Mouse (Mus musculus): ENCODE measurements around the gene Tspan14. TPM values are rescaled to one million over a fixed set of nuclear protein-coding genes. Genes with fewer than 3 reads are reported as not detected.

Tspan14 gene
- polyA plus RNA-seq, 1 experiment from 2014 or later: 82.6 TPM

GRCm38 (mm10) chr14:40927041-40927440, 39.6 kb downstream of the Tspan14 start:
- Histone ChIP-seq H3K4me1 (peaks cover 28% of the 10 kb centered on the region), H3K36me3 (replicated peaks) (peaks cover 6% of the 10 kb centered on the region; the same call in 1 of the 2 replicates), H3K4me2 (no peak overlapping the region), H3K9me3 (no peaks in the 10 kb centered on the region), H3K9ac (no peak overlapping the region), H3K4me3 (replicated peaks) (no peak overlapping the region), H3K27ac (no peak overlapping the region), H3K27me3 (no peaks in the 10 kb centered on the region)
- 97% methylated on average over 2 of the region's 2 CpGs for WGBS
- no peak for ATAC-seq (ENCODE audit: low FRiP score)

- 83% methylated on average over 10 of the region's 10 CpGs for WGBS
- no peak for ATAC-seq (ENCODE audit: low FRiP score)
- Histone ChIP-seq H3K27ac (no peak overlapping the region), H3K4me3 (replicated peaks) (no peak overlapping the region), H3K27me3 (no peaks in the 10 kb centered on the region), H3K36me3 (replicated peaks) (peaks cover 6% of the 10 kb centered on the region; the same call in 1 of the 2 replicates), H3K9ac (no peak overlapping the region), H3K4me2 (no peak overlapping the region), H3K9me3 (no peaks in the 10 kb centered on the region), H3K4me1 (peaks cover 12% of the 10 kb centered on the region; the same call in 1 of the 2 replicates)
Observed at GRCm38 (mm10) chr14:40924378-40925113, 42.1 kb downstream of the Tspan14 start.

- ATAC-seq (ENCODE audit: low FRiP score): no peak
- Histone ChIP-seq H3K36me3 (replicated peaks) (peaks cover 6% of the 10 kb centered on the region; the same call in 1 of the 2 replicates), H3K27me3 (no peaks in the 10 kb centered on the region), H3K9me3 (no peaks in the 10 kb centered on the region), H3K4me3 (replicated peaks) (no peak overlapping the region), H3K4me2 (no peak overlapping the region), H3K4me1 (peaks cover 3% of the 10 kb centered on the region; the same call in 1 of the 2 replicates), H3K9ac (no peak overlapping the region), H3K27ac (no peak overlapping the region)
- 95% methylated on average over 1 of the region's 1 CpGs for WGBS
Observed at GRCm38 (mm10) chr14:40921241-40921640, 45.4 kb downstream of the Tspan14 start.

- Histone ChIP-seq H3K4me1 (peaks cover 2% of the 10 kb centered on the region; the same call in 1 of the 2 replicates), H3K36me3 (replicated peaks) (peaks cover 20% of the 10 kb centered on the region), H3K9me3 (no peaks in the 10 kb centered on the region), H3K27ac (no peak overlapping the region), H3K4me2 (no peak overlapping the region), H3K4me3 (replicated peaks) (no peak overlapping the region), H3K9ac (no peak overlapping the region), H3K27me3 (no peaks in the 10 kb centered on the region)
- WGBS: 85% methylated on average over 7 of the region's 7 CpGs
- no peak for ATAC-seq (ENCODE audit: low FRiP score)
Observed at GRCm38 (mm10) chr14:40919521-40919920, 47.1 kb downstream of the Tspan14 start.

- H3K9me3 ChIP-seq: no peaks in the 10 kb centered on the region
- no peaks in the 10 kb centered on the region for H3K27me3 ChIP-seq
- H3K27ac ChIP-seq: 0 out of 2 replicates have a peak overlapping the region, but pooled peaks have one; percentile 21
- 79% methylated on average over 6 of the region's 7 CpGs for WGBS
- ATAC-seq (ENCODE audit: low FRiP score): no peak
- no peaks in the 10 kb centered on the region for H3K4me1 ChIP-seq
- H3K4me2 ChIP-seq: no peak overlapping the region
- no peak overlapping the region for H3K4me3 ChIP-seq (replicated peaks)
- H3K9ac ChIP-seq: no peak overlapping the region
- peaks cover 30% of the 10 kb centered on the region for H3K36me3 ChIP-seq (replicated peaks)
Observed at GRCm38 (mm10) chr14:40918477-40918876, 48.1 kb downstream of the Tspan14 start.

GRCm38 (mm10) chr14:40917632-40918031, 49.0 kb downstream of the Tspan14 start:
- 0 out of 2 replicates have a peak overlapping the region, but pooled peaks have one; percentile 21 for H3K27ac ChIP-seq
- peaks cover 34% of the 10 kb centered on the region for H3K36me3 ChIP-seq (replicated peaks)
- no peak overlapping the region for H3K4me2 ChIP-seq
- 0% methylated on average over 1 of the region's 1 CpGs for WGBS
- no peaks in the 10 kb centered on the region for H3K27me3 ChIP-seq
- H3K9ac ChIP-seq: no peak overlapping the region
- no peaks in the 10 kb centered on the region for H3K9me3 ChIP-seq
- ATAC-seq (ENCODE audit: low FRiP score): peak; percentile 60
- no peaks in the 10 kb centered on the region for H3K4me1 ChIP-seq
- H3K4me3 ChIP-seq (replicated peaks): no peak overlapping the region

GRCm38 (mm10) chr14:40916667-40917066, 49.9 kb downstream of the Tspan14 start:
- Histone ChIP-seq H3K27me3 (no peaks in the 10 kb centered on the region), H3K4me2 (no peak overlapping the region), H3K36me3 (replicated peaks) (peaks cover 36% of the 10 kb centered on the region), H3K4me3 (replicated peaks) (no peak overlapping the region), H3K4me1 (no peaks in the 10 kb centered on the region), H3K9me3 (no peaks in the 10 kb centered on the region), H3K27ac (no peak overlapping the region), H3K9ac (no peak overlapping the region)
- no peak for ATAC-seq (ENCODE audit: low FRiP score)
- WGBS: 91% methylated on average over 15 of the region's 15 CpGs

- Histone ChIP-seq H3K36me3 (replicated peaks) (peaks cover 44% of the 10 kb centered on the region), H3K27me3 (no peaks in the 10 kb centered on the region), H3K4me2 (no peak overlapping the region), H3K27ac (no peak overlapping the region), H3K9me3 (no peaks in the 10 kb centered on the region), H3K4me3 (replicated peaks) (no peak overlapping the region), H3K9ac (no peak overlapping the region), H3K4me1 (no peaks in the 10 kb centered on the region)
- ATAC-seq (ENCODE audit: low FRiP score): no peak
- WGBS: 91% methylated on average over 8 of the region's 8 CpGs
Observed at GRCm38 (mm10) chr14:40915838-40916237, 50.8 kb downstream of the Tspan14 start.

- H3K9ac ChIP-seq: no peak overlapping the region
- ATAC-seq (ENCODE audit: low FRiP score): no peak
- WGBS: 84% methylated on average over 3 of the region's 3 CpGs
- no peaks in the 10 kb centered on the region for H3K4me1 ChIP-seq
- no peaks in the 10 kb centered on the region for H3K9me3 ChIP-seq
- peaks cover 55% of the 10 kb centered on the region for H3K36me3 ChIP-seq (replicated peaks)
- H3K27me3 ChIP-seq: no peaks in the 10 kb centered on the region
- H3K27ac ChIP-seq: no peak overlapping the region
- no peak overlapping the region for H3K4me3 ChIP-seq (replicated peaks)
- H3K4me2 ChIP-seq: no peak overlapping the region
Observed at GRCm38 (mm10) chr14:40914701-40915100, 51.9 kb downstream of the Tspan14 start.

- H3K27ac ChIP-seq: no peak overlapping the region
- no peaks in the 10 kb centered on the region for H3K4me1 ChIP-seq
- no peaks in the 10 kb centered on the region for H3K9me3 ChIP-seq
- peaks cover 65% of the 10 kb centered on the region for H3K36me3 ChIP-seq (replicated peaks)
- no peak for ATAC-seq (ENCODE audit: low FRiP score)
- no peak overlapping the region for H3K4me2 ChIP-seq
- 45% methylated on average over 6 of the region's 6 CpGs for WGBS
- H3K4me3 ChIP-seq (replicated peaks): no peak overlapping the region
- no peak overlapping the region for H3K9ac ChIP-seq
- H3K27me3 ChIP-seq: no peaks in the 10 kb centered on the region
Observed at GRCm38 (mm10) chr14:40913709-40914108, 52.9 kb downstream of the Tspan14 start.

- H3K9ac ChIP-seq: no peak overlapping the region
- H3K4me2 ChIP-seq: no peak overlapping the region
- peaks cover 87% of the 10 kb centered on the region for H3K36me3 ChIP-seq (replicated peaks)
- no peaks in the 10 kb centered on the region for H3K4me1 ChIP-seq
- no peaks in the 10 kb centered on the region for H3K9me3 ChIP-seq
- no peak overlapping the region for H3K4me3 ChIP-seq (replicated peaks)
- H3K27me3 ChIP-seq: no peaks in the 10 kb centered on the region
- ATAC-seq (ENCODE audit: low FRiP score): no peak
- no peak overlapping the region for H3K27ac ChIP-seq
Observed at GRCm38 (mm10) chr14:40911529-40911928, 55.1 kb downstream of the Tspan14 start.

- ATAC-seq (ENCODE audit: low FRiP score): no peak
- no peak overlapping the region for H3K4me3 ChIP-seq (replicated peaks)
- no peaks in the 10 kb centered on the region for H3K27me3 ChIP-seq
- no peaks in the 10 kb centered on the region for H3K9me3 ChIP-seq
- H3K27ac ChIP-seq: no peak overlapping the region
- H3K9ac ChIP-seq: no peak overlapping the region
- no peak overlapping the region for H3K4me2 ChIP-seq
- H3K36me3 ChIP-seq (replicated peaks): peaks cover 76% of the 10 kb centered on the region
- WGBS: 91% methylated on average over 9 of the region's 9 CpGs
- no peaks in the 10 kb centered on the region for H3K4me1 ChIP-seq
Observed at GRCm38 (mm10) chr14:40908763-40909162, 57.8 kb downstream of the Tspan14 start.

GRCm38 (mm10) chr14:40906770-40907169, 59.8 kb downstream of the Tspan14 start:
- ATAC-seq (ENCODE audit: low FRiP score): no peak
- no peak overlapping the region for H3K27ac ChIP-seq
- 94% methylated on average over 9 of the region's 9 CpGs for WGBS

More at GRCm38 (mm10) chr14:40906770-40907169, 59.8 kb downstream of the Tspan14 start:
- peaks cover 65% of the 10 kb centered on the region for H3K36me3 ChIP-seq (replicated peaks)
- H3K4me2 ChIP-seq: no peak overlapping the region
- no peak overlapping the region for H3K9ac ChIP-seq
- no peak overlapping the region for H3K4me3 ChIP-seq (replicated peaks)
- H3K27me3 ChIP-seq: no peaks in the 10 kb centered on the region
- H3K9me3 ChIP-seq: no peaks in the 10 kb centered on the region
- no peaks in the 10 kb centered on the region for H3K4me1 ChIP-seq
